Mouse (Mus musculus): Measurements from ENCODE around the gene Mpdz.

Gene Mpdz

GRCm38 (mm10) chr4:81442078-81442981, at the start of gene Mpdz:
TSS of gene Mpdz (minus strand) at chr4:81442815.
- peak; percentile 69 for DNase-seq (ENCODE audit: low spot score)

GRCm38 (mm10) chr4:81490556-81490955, 47.9 kb upstream of the Mpdz start:
- no peak for DNase-seq (ENCODE audit: low spot score)

GRCm38 (mm10) chr4:81484603-81485002, 42.0 kb upstream of the Mpdz start:
- no peak for DNase-seq (ENCODE audit: low spot score)

- no peak for DNase-seq (ENCODE audit: low spot score)
Measured at GRCm38 (mm10) chr4:81483887-81484602, 41.4 kb upstream of the Mpdz start.

- peak; percentile 9 for DNase-seq (ENCODE audit: low spot score)
Measured at GRCm38 (mm10) chr4:81483159-81483558, 40.5 kb upstream of the Mpdz start.

- DNase-seq (ENCODE audit: low spot score), result no peak
Measured at GRCm38 (mm10) chr4:81466821-81467220, 24.2 kb upstream of the Mpdz start.

GRCm38 (mm10) chr4:81465172-81465571, 22.6 kb upstream of the Mpdz start:
- no peak for DNase-seq (ENCODE audit: low spot score)

- DNase-seq (ENCODE audit: low spot score), result no peak
Measured at GRCm38 (mm10) chr4:81462253-81462652, 19.6 kb upstream of the Mpdz start.

- DNase-seq (ENCODE audit: low spot score), result no peak
Measured at GRCm38 (mm10) chr4:81458921-81459320, 16.3 kb upstream of the Mpdz start.

- no peak for DNase-seq (ENCODE audit: low spot score)
Measured at GRCm38 (mm10) chr4:81453806-81454205, 11.2 kb upstream of the Mpdz start.

- no peak for DNase-seq (ENCODE audit: low spot score)
Measured at GRCm38 (mm10) chr4:81452183-81452582, 9.6 kb upstream of the Mpdz start.

GRCm38 (mm10) chr4:81449413-81449812, 6.8 kb upstream of the Mpdz start:
- no peak for DNase-seq (ENCODE audit: low spot score)

- no peak for DNase-seq (ENCODE audit: low spot score)
Measured at GRCm38 (mm10) chr4:81443566-81443965, 951 bp upstream of the Mpdz start.

- no peak for DNase-seq (ENCODE audit: low spot score)
Measured at GRCm38 (mm10) chr4:81433961-81434360, 8.7 kb downstream of the Mpdz start.

GRCm38 (mm10) chr4:81430826-81431225, 11.8 kb downstream of the Mpdz start:
- DNase-seq (ENCODE audit: low spot score), result no peak

- DNase-seq (ENCODE audit: low spot score), result no peak
Measured at GRCm38 (mm10) chr4:81430105-81430504, 12.5 kb downstream of the Mpdz start.

- DNase-seq (ENCODE audit: low spot score), result no peak
Measured at GRCm38 (mm10) chr4:81429670-81430069, 12.9 kb downstream of the Mpdz start.

GRCm38 (mm10) chr4:81423556-81423955, 19.1 kb downstream of the Mpdz start:
- no peak for DNase-seq (ENCODE audit: low spot score)

GRCm38 (mm10) chr4:81421621-81422020, 21.0 kb downstream of the Mpdz start:
- no peak for DNase-seq (ENCODE audit: low spot score)

GRCm38 (mm10) chr4:81415324-81416026, 27.1 kb downstream of the Mpdz start:
- no peak for DNase-seq (ENCODE audit: low spot score)

GRCm38 (mm10) chr4:81414684-81415323, 27.8 kb downstream of the Mpdz start:
- no peak for DNase-seq (ENCODE audit: low spot score)

GRCm38 (mm10) chr4:81396883-81397282, 45.7 kb downstream of the Mpdz start:
- no peak for DNase-seq (ENCODE audit: low spot score)

Measured in urinary bladder, postnatal 14 days (tissue).